Mouse (Mus musculus): Measurements from ENCODE around the gene Mfsd6.
"Not testable (repeated sequence)": the region's sequence is repeated elsewhere in the genome, so short reads cannot be mapped to it uniquely, and the experiment has no call there.

The Mfsd6 gene

DNA sequence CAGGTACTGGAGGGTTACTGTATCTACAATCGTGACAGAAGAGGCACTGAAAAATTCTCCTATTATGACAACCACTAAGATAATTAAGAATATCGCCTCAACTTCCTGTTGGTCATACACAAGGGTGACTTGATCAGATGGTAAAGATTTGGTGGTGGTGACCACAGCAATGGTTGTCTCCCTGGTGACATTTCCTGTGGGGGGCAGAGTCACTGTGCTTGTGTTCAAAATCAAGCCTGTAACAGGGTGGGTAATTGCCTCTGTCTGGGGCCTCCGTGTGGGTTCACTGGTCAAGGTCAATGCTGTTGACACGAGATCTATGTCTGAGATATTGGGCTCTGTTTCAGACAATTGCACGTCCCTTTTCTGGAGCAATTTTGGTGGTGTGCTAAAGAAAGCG lies 18.5 kb downstream of the Mfsd6 start:
- no peak for DNase-seq (ENCODE audit: low read depth)

DNA sequence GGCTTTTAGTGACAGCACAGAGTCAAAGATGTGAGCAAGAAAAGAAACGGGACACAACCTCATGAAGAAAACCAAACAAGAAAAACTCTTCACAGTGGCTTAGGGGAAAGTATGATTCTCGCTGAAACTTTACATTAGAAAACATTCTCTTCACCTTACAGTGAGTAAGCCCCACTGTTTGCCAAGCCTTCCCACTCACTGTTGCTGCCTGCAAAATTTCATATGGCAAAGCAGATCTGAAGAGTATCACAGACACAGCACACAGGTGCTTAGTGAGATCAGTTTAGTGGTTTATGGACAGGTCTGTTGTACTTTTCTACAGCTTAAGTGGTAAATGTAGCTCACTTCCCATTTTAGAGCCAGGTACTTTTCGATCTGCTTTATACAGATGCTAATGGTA lies 20.2 kb downstream of the Mfsd6 start:
- no peak for DNase-seq (ENCODE audit: low read depth)

DNA sequence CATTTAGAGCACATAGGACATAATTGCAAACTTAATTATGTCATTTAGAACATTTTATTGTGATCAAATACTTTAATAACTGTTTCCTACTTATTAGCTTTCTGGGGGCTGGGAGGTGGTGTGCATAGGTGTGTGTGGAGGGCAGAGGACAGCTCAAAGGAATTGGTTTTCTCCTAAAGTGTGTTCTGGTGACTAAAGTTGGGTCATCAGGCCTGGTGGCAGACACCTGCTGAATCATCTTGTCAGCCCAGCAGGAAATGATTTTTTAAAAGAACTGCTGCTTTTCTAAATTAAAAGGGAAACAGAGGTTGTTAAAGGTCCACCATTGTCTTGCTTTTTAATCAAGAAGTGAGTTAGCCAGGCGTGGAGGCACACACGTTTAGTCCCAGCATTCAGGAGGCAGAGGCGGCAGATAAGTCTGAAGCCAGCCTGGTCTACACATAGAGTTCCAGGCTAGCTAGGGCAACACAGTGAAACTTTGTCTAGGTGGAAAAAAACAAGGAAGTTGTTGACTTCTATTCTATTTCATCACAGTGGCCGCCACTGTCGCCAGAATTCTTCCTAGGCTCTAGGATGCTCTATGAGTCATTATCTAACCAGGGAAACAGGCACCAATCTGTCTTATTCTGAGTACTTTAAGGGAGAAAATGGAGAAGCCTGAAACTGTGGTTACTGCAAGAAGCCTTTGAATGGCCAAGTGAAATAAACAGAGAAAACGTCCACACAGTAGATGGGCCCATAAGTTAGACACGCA lies 24.3 kb downstream of the Mfsd6 start:
- no peak for DNase-seq (ENCODE audit: low read depth)

DNA sequence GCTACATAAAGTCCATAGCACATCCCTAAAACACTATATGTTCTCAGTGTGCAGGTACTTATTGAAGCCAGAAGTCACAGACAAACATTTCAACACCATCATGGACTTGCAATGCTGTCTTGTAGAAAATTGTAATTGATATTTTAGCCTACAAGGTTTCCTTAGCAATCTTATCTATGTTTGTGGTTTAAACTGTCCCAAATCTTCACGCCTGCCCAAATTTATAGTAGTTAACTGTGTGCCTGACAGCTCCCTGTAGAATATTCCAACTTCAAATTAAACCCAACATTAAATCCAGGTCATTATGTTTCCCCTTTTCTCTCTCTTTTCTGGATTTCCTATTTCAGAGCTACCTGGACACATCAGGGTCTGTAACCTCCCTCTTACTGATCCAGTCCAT lies 25.3 kb downstream of the Mfsd6 start:
- no peak for DNase-seq (ENCODE audit: low read depth)

DNA sequence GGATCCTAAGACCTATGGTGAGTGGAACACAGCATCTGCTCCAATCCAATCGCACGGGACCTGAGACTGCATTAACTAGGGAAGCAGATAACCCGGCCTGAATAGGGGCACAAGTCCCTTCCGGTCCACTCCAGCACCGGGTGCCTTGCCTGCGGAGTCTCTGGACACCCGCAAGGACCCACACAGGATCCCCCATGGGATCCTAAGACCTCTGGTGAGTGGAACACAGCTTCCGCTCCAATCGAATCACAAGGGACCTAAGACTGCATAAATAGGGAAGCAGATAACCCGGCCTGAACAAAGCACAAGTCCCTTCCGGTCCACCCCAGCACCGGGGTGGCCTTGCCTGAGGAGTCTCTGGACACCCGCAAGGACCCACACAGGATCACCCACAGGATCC lies 32.8 kb downstream of the Mfsd6 start:
- not testable (repeated sequence) for DNase-seq (ENCODE audit: low read depth)

DNA sequence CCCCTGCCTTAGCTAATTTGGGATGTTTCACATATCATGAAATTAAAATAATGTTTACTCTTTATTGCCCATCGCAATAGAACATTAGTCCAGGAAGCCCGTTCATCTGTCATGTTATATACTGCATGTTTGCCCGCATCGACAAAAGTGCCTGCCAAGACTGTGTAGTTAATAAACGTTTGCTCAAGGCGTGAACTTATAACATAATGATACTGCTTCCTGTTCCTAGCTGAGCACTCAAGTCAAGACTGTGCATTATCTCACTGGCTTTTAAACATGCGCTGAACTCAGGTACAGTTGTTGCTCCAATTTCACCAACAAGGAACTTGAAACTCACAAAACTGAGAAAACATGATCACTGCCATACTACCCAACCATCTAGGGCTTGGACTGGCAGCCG lies 39.6 kb downstream of the Mfsd6 start:
- no peak for DNase-seq (ENCODE audit: low read depth)

DNA sequence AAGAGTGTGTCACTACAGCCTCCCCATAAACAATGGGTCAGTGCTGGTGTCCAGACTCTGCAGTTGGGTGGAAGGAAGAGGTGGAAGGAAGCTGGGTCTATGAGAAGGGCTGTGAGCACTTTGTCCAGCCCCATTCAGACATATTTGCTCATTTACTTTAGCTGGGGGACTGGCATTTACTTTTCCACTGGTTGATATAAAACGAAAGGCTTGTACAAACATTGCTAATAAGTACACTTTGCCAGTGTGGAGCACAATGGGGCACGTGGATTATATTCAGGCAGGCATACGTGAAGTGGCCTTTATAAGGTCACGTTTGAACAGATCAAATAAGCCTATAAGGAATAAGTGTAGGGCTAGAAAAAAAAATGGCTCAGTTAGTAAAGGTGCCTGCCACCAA lies 43.7 kb downstream of the Mfsd6 start:
- DNase-seq (ENCODE audit: low read depth) = no peak

DNA sequence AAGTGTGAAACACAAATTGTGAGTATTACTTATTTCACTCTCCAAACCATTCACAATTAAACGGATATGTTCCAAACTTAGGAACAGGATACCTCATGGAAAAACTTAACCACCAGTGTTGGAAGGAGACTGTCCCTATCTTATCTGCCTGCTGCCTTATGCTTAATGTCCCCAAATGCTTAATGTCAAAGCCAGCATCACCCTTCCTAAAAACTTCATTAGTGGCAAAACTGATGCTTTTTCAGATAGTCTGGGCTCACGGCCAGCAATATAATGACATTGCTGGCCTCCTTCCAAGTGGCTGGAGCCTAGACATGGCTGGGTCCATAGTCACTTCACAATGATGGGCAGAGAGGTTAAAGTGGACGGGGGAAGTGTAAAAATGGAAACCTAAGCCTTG lies 50.6 kb downstream of the Mfsd6 start:
- DNase-seq (ENCODE audit: low read depth) = no peak

DNA sequence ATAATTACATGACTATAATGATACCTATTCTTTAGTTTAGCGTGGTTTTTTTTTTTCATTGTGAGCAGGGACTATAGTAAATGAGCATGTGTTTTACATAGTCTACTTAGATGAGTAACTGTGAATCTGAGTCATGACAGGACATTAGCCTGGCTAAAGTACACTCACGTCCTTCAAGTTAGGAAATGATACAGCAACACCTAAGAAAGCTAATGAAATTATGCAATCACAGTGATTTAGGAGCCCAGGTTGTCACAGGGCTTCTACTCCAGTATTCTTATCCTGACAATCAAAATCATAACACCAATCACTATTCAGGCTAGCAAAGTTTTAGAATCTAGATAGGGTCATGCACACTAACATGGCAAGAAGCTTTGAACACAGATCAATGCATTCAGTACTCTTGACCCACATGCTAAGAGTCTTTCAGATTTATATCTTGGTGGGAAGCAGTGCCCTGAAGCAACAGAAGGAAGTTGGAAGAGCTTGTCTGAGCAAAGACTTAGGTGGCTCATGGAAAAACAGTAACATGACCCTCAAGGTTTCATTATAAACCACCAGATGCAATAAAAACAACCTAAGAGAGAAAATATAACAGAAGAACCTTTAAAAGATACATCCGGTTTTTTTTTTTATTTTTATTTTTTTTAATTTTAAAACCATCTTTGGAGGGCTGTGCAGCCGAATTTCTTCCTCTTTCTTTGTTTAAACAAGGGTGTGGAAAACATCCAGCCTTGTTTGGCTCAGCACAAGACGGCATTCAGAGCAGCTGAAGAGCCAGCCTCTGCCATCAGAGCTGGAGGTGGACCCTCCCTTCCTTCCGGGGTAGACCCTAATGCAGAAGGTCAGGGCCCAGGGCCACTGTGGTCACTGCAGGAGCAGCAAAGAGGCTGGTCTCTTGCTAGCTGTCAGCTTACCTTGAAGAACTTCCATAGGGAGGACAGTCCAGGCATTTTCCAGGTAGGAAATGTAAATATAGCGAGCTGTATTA lies 51.4 kb downstream of the Mfsd6 start:
- no peak for DNase-seq (ENCODE audit: low read depth)

DNA sequence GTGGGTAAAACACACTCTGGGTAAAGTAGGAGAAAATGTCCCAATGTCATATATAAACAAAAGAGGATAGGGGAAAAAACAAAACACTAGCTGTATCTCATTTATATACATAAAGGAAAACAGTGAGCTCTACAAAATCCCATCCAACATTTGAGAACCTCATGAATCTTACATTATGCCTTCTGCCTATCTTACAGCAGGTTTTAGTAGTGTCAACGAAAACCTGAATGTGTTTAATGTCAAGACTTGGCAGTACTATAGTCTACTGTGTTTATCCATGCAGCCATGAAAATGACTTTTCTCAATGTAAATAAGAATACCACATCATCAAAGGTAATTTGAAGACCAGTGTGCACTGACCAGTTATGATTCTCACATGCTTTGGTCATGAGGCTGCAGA lies 57.3 kb downstream of the Mfsd6 start:
- DNase-seq (ENCODE audit: low read depth) = no peak

DNA sequence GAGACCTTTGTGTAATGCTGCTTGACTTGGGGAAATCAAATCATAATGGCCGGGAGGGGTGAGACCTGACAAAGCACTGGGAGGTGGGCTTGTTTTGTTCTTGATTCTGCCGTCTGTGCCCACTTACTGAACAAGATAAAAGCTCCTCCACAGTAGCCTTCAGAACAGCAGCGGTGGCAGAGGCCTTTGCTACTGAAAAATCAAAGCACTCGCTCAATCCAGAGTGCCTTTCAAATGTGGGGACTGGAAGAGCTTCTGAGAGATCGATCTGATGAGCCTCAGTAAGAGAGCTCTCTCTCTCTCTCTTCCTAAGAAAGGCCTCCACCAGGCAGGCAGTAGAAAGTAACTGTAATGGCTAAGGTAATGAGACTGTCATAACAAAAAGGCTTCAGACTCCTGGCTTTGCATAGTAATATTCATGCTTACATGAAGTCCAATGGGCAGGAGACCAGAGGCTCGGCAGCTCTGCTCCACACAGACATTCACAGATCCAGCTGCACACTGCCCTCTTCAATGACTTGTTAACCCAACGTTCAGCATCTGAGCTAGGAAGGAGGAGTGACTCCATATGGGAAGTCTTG lies 58.4 kb downstream of the Mfsd6 start:
- no peak for DNase-seq (ENCODE audit: low read depth)

DNA sequence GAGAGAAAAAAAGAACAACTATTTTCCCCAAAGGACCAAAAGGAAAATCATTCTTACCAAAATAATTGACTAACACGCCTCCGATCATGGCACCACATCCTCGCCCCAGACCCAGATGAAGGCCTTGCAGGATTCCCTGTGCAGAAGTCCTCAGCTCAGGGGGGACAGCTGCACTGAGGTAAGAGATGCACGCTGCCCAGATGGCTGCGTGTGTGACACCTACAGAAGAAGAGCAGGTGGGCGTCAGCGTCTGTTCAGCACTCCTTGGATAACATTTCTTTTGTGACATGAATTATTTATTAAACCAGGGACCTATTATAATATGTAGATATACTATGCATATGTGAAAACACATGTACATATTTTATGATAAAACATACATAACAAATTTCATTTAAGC lies 64.0 kb downstream of the Mfsd6 start:
- no peak for DNase-seq (ENCODE audit: low read depth)

DNA sequence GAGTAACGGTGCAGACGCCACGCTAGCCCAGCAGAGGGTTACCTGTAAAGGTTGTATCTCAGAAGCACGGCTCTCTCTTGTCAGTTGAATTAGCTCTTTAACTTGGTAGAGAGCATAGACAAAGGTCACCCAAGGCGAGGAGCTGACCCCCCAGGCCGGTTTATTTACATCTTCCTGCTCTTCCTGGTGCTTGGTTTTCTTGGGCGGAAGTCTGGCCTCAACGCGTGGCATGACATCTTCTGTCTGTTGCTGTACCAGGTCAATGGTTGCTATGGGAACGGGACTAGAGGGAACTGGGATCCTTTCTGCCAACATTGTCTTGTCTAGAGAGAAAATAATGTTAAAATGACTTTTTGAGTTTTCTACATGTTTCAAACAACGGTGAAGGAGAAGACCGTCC lies 66.5 kb downstream of the Mfsd6 start:
- DNase-seq (ENCODE audit: low read depth) = no peak

DNA sequence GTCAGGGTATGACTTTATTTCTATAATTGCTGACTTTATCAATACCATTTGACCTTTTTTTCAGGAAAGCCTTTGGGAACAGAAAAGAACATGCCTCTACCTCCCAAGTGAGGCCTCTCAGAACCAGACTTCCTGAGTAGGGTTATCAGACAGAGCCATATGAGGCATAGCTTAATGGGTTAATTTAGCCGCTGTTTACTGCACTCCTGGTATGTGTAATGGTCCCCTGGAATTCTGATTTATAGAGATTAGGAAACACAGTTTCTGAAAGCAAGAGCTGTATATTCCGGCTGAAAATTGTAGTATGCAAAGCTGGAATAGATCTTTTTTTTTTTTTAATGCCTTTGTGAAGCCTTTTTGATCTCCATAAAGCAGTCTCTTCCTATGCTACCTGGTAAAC lies 67.0 kb downstream of the Mfsd6 start:
- DNase-seq (ENCODE audit: low read depth) = no peak

DNA sequence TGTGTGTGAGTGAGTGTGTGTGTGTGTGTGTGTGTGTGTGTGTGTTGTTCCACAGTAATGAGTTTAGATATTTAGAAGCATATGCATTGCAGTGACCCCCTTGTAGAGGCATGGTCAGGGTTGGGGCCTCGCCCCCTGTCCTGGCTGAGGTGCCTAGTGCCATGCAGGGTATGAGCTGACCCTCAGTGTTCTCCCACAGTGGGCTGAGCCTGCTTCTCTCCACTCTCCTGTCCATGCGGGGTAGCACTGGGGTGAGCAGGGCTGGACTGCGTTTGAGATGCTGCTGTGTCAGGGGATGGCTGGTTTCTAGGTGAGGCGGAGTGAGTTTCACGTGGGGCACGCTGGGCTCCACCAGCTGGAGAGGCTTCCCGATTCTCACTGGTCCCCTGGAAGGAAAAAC lies 69.1 kb downstream of the Mfsd6 start:
- DNase-seq (ENCODE audit: low read depth) = no peak

DNA sequence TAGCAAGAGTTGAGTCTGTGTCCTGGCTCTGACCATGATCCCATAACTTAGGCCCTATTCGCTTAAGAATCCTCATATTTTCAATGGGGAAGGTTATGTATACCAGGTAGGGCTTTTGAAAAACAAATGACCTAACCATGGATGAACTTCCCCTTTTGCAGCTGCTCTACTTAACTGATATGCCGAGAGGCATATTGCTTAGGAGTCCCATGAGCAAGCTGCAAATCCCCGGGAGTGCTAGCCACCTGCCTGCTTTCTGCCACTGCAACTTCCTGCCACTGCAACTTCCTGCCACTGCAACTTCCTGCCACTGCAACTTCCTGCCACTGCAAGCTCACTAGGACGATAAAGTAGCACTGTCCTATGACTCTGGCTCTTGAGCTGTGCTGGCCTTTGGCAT lies 72.1 kb downstream of the Mfsd6 start:
- DNase-seq (ENCODE audit: low read depth) = peak; percentile 6

DNA sequence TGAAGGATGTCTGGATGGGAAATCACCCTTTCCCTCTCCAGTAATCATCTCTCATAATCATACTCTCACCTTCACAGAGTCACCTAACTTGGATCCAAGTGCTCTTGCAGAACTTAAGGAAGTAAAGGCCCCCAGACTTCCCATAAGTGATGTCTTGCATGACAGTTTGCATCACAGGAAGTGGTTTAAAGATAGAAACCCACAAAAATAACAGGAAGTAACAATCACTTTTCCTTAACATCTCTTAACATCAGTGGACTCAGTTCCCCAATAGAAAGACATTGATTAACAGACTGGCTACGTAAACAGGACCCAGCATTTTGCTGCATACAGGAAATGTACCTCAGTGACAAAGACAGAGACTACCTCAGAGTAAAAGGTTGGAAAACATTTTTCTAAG lies 73.9 kb downstream of the Mfsd6 start:
- DNase-seq (ENCODE audit: low read depth) = peak; percentile 56

DNA sequence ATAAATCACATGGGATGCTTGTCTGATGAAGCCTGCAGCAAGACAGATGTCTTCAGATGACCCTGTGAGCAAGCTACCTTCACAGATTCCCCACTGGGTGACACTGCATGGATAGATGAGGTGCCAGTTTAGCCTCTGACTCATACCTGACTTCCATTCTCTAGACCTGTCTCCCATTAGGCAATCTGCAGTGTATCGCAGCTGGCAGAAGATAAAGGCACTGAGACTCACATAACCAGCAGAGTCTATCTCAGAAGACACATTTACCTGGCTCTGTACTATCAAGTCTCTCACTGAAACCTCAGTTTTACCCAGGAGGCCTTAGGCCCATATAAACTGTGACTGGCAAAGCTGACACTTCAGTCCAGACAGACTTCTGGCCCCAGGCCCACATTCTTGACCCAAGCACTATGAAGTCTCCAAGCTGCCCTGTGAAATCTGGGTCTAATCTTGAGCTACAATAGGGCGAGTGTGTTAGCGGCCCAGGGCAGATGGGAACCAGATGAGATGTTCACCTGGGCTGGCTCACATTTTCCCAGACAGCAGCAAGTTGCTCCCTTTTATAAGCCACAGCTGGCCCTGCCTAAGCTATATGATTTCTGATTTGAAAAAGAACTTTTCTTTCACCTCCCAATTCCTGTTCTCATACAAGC lies 74.5 kb downstream of the Mfsd6 start:
- DNase-seq (ENCODE audit: low read depth) = no peak

DNA sequence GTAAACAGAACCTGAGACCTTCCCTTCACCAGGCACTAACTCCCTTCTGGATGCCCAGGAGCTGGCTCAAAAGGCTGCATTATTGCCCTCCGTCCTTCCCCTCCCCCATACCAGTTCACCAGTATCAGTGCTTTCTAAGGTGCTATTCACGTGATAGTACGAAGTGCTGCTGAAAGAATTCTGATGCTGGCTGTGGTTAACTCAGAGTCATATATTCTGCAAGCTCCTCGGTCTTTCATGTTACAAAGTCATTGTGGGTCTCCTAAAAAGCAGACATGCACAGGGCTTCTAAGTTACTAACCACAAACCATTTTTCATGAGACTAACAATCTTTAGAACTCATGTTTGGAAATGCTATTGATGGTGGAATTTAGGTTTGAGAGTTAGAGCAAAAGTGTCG lies 77.2 kb downstream of the Mfsd6 start:
- no peak for DNase-seq (ENCODE audit: low read depth)

DNA sequence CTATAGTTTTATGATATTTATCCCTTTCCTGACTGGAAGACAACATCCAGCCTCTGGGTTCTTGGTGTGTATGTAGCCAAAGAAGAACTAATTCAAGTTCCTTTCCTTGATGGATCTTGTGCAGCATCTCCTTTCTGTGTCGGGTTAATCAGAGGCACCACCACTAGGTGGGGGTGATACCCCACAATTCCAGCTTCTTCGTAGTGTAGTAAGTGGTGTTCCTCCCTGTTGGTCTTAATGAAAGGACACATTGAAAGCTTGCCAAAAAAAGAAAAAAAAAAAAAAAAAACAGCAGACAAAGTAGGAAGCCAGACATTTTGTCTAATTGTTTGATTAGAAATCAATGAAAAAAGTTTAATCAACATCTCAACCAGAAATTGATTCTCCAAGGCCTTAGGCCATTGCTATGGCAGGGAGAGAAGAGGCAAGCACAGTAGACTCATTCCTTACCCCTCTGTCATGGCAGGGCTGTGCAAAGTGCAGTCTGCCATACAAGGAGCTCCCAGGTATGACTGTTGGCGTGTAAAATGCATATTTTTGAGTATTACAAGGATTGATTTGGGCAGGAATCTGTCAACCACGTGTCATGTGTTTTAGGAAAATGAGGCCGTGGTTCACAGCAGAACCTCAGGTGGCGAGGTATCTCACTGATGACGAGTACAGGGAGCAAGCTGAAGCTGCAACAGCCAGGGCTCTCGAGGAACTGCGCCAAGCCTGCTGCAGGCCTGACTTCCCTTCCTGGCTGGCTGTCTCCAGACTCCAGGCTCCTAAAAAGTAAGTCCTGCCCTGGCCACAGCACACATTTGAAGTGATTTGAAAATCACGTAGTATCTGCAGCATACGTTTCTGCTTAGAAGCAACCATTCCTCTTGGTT lies 78.9 kb downstream of the Mfsd6 start:
- peak; percentile 77 for DNase-seq (ENCODE audit: low read depth)

DNA sequence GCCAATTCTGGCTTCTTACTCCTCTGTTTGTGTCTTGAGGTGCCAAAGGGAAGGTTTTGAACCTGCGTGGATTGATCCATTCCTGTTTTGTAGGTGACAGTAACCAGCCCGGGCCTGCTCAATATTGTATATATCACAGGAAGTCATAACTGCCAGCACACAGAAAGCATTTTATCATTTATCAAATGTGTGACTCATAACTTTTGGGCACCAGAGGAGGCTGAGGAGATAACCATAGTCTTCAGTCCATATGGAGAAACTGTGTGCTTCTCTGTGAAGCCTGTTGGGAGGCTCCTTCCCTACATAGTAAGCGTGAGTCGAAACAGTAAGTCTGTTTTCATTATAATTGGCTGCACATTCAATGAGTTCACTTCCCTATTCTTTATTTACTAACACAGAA lies 86.5 kb downstream of the Mfsd6 start:
- DNase-seq (ENCODE audit: low read depth) = no peak
